Mouse (Mus musculus) heart, postnatal 0 days (tissue): ENCODE results near the gene Hmx3.

Experiments used
- CTCF ChIP-seq: IDR thresholded peaks from 2 replicates; pipeline ENCODE4 v1.5.1; 2016; ENCODE audit warnings: antibody characterized with exemption, control low read depth, low read depth
- EP300 ChIP-seq: IDR thresholded peaks from 2 replicates; pipeline ENCODE4 v1.6.1; 2016; ENCODE audit warnings: antibody characterized with exemption, low read depth

DNA sequence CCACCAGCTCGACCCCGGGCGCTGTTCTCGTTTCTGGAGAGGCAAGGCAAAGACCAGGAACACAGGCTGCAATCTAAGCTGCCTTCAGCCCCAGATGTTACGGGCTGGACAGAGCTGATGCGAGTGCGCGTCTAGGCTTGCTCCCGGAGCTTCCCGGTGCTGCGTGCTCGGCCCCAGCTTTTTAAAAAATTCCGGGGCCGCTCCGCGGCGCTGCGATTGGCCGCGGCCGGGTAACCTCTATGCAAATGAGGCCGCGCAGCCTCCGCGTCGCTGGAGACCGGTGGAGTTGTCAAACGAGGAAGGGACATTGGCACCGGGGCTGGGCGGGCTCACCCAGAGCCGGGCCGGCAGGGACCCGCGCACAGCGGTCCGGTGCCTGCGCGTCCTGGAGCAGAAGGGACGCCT lies 11.1 kb downstream of the Hmx3 start:
- no peak for TF ChIP-seq CTCF
- no peak for TF ChIP-seq EP300
